Mouse (Mus musculus): ENCODE results near the gene Nus1.

DNA sequence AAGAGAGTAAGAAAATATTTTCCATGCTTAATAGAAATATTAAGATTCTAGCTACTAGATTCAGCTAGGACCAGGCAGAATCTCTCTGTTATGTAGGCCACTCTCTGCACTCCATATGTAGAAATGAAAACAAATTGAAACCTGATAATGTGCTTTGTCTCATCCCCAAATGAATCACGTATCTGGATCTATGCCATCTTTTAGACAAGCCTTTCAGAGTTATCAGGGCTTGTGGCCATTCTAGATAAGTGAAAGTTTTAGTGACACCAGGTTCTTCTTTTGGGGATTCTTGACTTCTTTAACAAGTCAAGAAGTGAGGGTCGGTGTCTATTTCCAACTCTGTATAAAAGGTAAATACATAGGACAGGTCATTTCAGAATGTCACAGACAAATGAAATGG, 18.6 kb upstream of the Nus1 start:
- TF ChIP-seq CHD2 (IDR thresholded peaks at IDR 0.05; ENCODE audit: low read length) (no peak), POLR2A (IDR thresholded peaks at IDR 0.05; ENCODE audit: low read depth, low read length) (no peak), ETS1 (conservative IDR thresholded peaks at IDR 0.05; ENCODE audit: low read depth, low read length) (no peak), BHLHE40 (IDR thresholded peaks at IDR 0.05; ENCODE audit: low read depth, low read length) (no peak), CTCF (conservative IDR thresholded peaks at IDR 0.05 in 1 of 2, IDR thresholded peaks at IDR 0.05 in 1 of 2; ENCODE audit: low read depth in 2 of 2, low read length in 2 of 2) (no peak), MAX (IDR thresholded peaks at IDR 0.05; ENCODE audit: low read length) (no peak), MXI1 (IDR thresholded peaks at IDR 0.05; ENCODE audit: low read depth, low read length) (no peak), USF1 (IDR thresholded peaks at IDR 0.05; ENCODE audit: low read depth, low read length) (no peak), E2F4 (IDR thresholded peaks at IDR 0.05; ENCODE audit: insufficient replicate concordance, low read depth, low read length) (no peak), NELFE (IDR thresholded peaks at IDR 0.05; ENCODE audit: low read depth, low read length) (no peak)
